Mouse (Mus musculus) ES-E14 (cell line): ENCODE results near the gene Camkk1. TPM values are rescaled to one million over a fixed set of nuclear protein-coding genes. Genes with fewer than 3 reads are reported as not detected.

Source experiments
- DNase-seq: peaks from one replicate; pipeline ENCODE4 v3.0.0-alpha.2; 2013; ENCODE audit warnings: low read depth, low spot score
- H3K27ac ChIP-seq: 2 replicates; pipeline ENCODE4 v1.5.1; 2012; ENCODE audit warnings: low read depth, mild to moderate bottlenecking, low read length, moderate library complexity, mixed read lengths; ENCODE audit not compliant: poor library complexity, insufficient read depth, severe bottlenecking
- H3K36me3 ChIP-seq: 2 replicates; pipeline ENCODE4 v1.6.1; 2012; ENCODE audit warnings: mild to moderate bottlenecking, low read length, moderate library complexity, mixed read lengths; ENCODE audit not compliant: control insufficient read depth, poor library complexity, insufficient read depth, severe bottlenecking
- H3K4me1 ChIP-seq, 2 experiments: fragments of 150-350 bp in 1 of 2; sonication (generic) in 1 of 2; 2 replicates each; pipeline ENCODE4 v1.6.1; 2012; ENCODE audit warnings: low read length in 2 of 2, mild to moderate bottlenecking in 1 of 2, mixed read lengths in 1 of 2; ENCODE audit not compliant: control insufficient read depth in 2 of 2, insufficient read depth in 2 of 2, poor library complexity in 1 of 2
- H3K4me3 ChIP-seq, 2 experiments: fragments of 150-350 bp in 1 of 2; sonication (generic) in 1 of 2; 2 replicates each; pipeline ENCODE4 v1.5.1; 2012; ENCODE audit warnings: low read length in 2 of 2, low read depth in 1 of 2, mild to moderate bottlenecking in 1 of 2, mixed read lengths in 1 of 2; ENCODE audit not compliant: insufficient read depth in 1 of 2, poor library complexity in 1 of 2, severe bottlenecking in 1 of 2
- H3K9ac ChIP-seq: 2 replicates; pipeline ENCODE4 v1.6.1; 2012; ENCODE audit warnings: low read depth, mild to moderate bottlenecking, low read length, mixed read lengths; ENCODE audit not compliant: poor library complexity, insufficient read depth, severe bottlenecking
- H3K9me3 ChIP-seq: fragments of 150-350 bp; sonication (generic); 2 replicates; pipeline ENCODE4 v1.6.1; 2012; ENCODE audit warnings: low read depth, mild to moderate bottlenecking, low read length; ENCODE audit not compliant: control insufficient read depth, insufficient read depth
- CHD2 ChIP-seq: IDR thresholded peaks from 2 replicates; pipeline ENCODE4 v1.6.1; 2014; ENCODE audit warnings: mild to moderate bottlenecking, low read depth, low read length, inconsistent platforms
- HCFC1 ChIP-seq: IDR thresholded peaks from 2 replicates; pipeline ENCODE4 v1.6.1; 2012; ENCODE audit warnings: low read length, inconsistent platforms, borderline replicate concordance; ENCODE audit not compliant: insufficient read depth
- MAFK ChIP-seq: IDR thresholded peaks from 2 replicates; pipeline ENCODE4 v1.6.1; 2014; ENCODE audit warnings: mild to moderate bottlenecking, low read depth, low read length, inconsistent platforms; ENCODE audit not compliant: insufficient read depth
- ZC3H11A ChIP-seq: IDR thresholded peaks from 2 replicates; pipeline ENCODE4 v1.6.1; 2012; ENCODE audit warnings: low read depth, mild to moderate bottlenecking, inconsistent platforms, low read length, borderline replicate concordance
- ZNF384 ChIP-seq: IDR thresholded peaks from 2 replicates; pipeline ENCODE4 v1.6.1; 2012; ENCODE audit warnings: low read depth, low read length, inconsistent platforms
- in situ Hi-C, 2 experiments: fragments of 600-800 bp; cut with MboI; formaldehyde crosslinking; loops; one replicate each; pipeline ENCODE4 v1.15.1; 2025; ENCODE audit warnings: low sequenced_read_pairs in 2 of 2, inconsistent platforms in 1 of 2; ENCODE audit not compliant: unreplicated experiment in 2 of 2
- total RNA-seq: library from RNA; depleted of rRNA; stranded (reverse); fragments of 300-350 nt; gene quantifications from 2 replicates; pipeline ENCODE4 v1.2.3, GENCODE M21; 2012

Gene Camkk1
- total RNA-seq, 1 experiment = 4.5 TPM

DNA sequence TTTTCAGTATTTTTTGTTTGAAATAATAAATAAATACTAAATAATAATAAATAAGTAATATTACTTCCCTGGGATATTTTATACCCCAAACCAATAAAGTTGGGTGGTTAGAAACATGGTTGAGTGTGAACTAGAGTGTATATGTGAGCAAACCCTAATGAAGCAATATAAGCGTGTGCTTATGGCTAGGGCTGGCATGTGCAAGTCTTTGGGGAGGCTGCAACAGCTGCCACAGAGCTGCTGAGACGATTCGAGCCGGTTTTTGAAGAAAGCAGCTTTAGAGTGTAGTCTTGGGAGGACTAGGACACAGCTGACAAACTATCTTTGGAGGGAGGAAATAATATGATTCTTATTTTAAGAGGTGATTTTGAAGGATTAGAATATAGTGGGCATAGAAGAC is 57.5 kb downstream of the Camkk1 start:
- Histone ChIP-seq H3K9ac (no peak overlapping the region), H3K27ac (no peak overlapping the region), H3K9me3 (no peaks in the 10 kb centered on the region), H3K36me3 (peaks cover 25% of the 10 kb centered on the region), H3K4me3 (no peak overlapping the region), H3K4me1 (no peaks in the 10 kb centered on the region)
- in situ Hi-C loops = no loop called here
- TF ChIP-seq CHD2 = no peak
- TF ChIP-seq MAFK = no peak
- TF ChIP-seq HCFC1 = no peak
- TF ChIP-seq ZC3H11A = no peak
- TF ChIP-seq ZNF384 = no peak
- no peak for DNase-seq

DNA sequence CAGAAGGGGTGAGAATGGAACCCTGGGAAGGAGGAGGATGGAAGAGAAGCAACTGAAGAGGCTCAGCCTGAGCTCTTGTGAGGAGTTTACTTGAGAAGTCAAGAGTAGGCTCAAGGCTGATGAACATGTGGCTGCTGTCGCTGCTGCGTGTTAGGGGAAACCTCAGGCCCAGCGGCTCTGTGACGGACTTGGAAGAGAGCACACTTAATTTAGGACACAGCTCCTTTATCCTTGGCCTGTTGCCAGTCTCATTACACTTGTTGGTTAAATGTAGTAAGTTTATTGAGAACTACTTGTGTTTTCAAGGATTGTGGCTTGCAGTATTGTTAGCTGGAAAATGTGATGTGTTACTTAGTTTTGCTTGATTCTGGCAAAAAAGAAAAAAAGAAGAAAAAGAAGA is 57.9 kb downstream of the Camkk1 start:
- no peak for DNase-seq
- peaks cover 25% of the 10 kb centered on the region for H3K36me3 ChIP-seq
- H3K9me3 ChIP-seq = no peaks in the 10 kb centered on the region
- H3K27ac ChIP-seq = no peak overlapping the region
- no peaks in the 10 kb centered on the region for H3K4me1 ChIP-seq
- TF ChIP-seq HCFC1 = no peak
- H3K9ac ChIP-seq = no peak overlapping the region
- no peak overlapping the region for H3K4me3 ChIP-seq
- in situ Hi-C loops = no loop called here

DNA sequence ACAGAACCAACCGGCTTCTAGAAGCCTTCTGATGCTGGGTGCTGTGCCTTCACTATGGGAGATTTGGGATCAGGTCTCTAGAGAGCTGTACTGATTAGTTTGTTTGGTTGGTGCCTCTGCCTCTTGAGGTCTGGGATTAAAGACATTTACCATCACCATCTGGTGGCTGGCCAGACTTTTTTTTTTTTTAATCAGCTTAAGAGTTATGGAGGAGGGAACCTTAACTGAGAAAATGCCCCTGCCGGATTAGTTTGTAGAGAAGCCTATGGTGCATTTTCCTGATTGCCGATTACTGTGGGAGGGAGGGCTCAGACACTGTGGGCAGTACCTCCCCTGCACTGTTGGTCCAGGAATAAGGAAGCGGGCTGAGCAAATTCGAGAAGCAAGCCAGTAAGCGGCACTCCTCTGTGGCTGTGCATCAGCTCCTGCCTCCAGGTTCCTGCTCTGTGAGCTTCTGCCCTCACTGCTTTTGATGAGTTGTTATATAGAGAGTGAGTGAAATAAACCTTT is 58.5 kb downstream of the Camkk1 start:
- no peak overlapping the region for H3K27ac ChIP-seq
- TF ChIP-seq CHD2 (no peak), MAFK (no peak), HCFC1 (no peak), ZC3H11A (no peak), ZNF384 (no peak)
- in situ Hi-C loops = no loop called here
- H3K4me3 ChIP-seq = no peak overlapping the region
- DNase-seq = no peak
- no peak overlapping the region for H3K9ac ChIP-seq
- no peaks in the 10 kb centered on the region for H3K4me1 ChIP-seq
- H3K36me3 ChIP-seq = peaks cover 25% of the 10 kb centered on the region
- no peaks in the 10 kb centered on the region for H3K9me3 ChIP-seq

DNA sequence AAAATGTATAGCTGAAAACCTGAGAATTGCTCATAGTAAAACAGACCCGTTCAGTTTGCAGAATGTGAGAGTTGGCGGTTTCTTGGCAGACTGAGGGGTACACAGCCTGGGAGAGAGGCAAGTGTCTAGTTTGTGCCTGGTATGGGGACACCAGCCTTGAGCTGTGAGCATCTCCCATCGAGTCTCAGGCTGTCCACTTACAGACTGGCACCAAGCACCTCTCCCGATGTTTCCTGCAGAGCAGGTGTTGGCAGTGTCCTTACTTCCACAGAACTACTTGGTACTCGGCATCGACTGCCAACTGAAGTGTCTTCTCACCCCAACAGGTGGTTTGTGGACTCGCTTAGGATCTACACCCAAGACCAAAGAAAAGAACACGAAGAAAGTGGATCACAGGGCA is 59.8 kb downstream of the Camkk1 start:
- in situ Hi-C loops = no loop called here
- no peak for DNase-seq
- Histone ChIP-seq H3K4me1 (no peaks in the 10 kb centered on the region), H3K27ac (no peak overlapping the region), H3K9ac (no peak overlapping the region), H3K36me3 (peaks cover 22% of the 10 kb centered on the region), H3K9me3 (no peaks in the 10 kb centered on the region), H3K4me3 (no peak overlapping the region)
- TF ChIP-seq MAFK = no peak
- no peak for TF ChIP-seq ZC3H11A
- TF ChIP-seq CHD2 = no peak
- no peak for TF ChIP-seq HCFC1
- no peak for TF ChIP-seq ZNF384

DNA sequence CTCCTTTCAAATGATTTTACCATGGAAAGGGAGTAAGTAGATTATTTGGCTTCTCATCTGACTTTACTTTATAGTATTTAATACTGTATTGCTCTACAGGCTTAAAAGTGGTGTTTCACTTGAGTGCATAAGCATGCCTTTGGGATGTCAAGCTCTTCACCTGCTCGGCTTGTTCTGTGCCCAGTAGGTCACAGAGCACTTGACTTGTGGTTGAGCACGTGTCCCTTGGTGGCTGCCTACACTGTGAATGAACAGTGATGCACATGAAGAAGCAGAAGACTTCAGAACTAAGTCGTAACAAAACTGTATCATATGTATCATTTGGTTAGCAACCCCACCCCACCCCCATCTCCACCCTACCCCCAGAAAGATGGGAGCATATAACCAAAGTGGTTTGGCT is 61.5 kb downstream of the Camkk1 start:
- DNase-seq = no peak
- Histone ChIP-seq H3K36me3 (peaks cover 22% of the 10 kb centered on the region), H3K9me3 (no peaks in the 10 kb centered on the region), H3K27ac (no peak overlapping the region), H3K4me1 (no peaks in the 10 kb centered on the region), H3K9ac (no peak overlapping the region), H3K4me3 (no peak overlapping the region)
- TF ChIP-seq ZC3H11A (no peak), MAFK (no peak), CHD2 (no peak), ZNF384 (no peak), HCFC1 (no peak)
- in situ Hi-C loops = no loop called here
